In the genomic region with DNA sequence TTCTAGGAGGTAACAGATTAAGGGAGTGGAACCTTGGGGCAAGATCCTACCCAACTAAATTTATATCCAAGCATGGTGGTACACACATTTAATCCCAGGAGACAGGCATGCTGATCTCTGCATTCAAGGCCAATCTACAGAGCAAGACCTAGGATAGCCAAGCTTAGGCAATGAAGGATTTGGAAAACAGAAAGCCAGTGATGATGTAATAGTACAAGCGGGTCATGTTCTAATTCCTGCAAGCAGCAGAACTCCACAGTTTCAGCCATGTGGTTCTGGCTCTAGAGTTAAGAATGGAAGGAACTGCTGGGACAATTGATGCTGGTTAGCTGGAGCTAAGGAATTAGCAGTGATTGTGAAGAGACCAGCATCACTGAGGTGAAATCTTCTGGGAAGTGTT, we compare ENCODE assay signal across 10 mouse cellular contexts. TPM values are rescaled to one million over a fixed set of nuclear protein-coding genes. Genes with fewer than 3 reads are reported as not detected.
DNase-seq lines count a peak whose midpoint lies in the region; TF ChIP-seq lines count a peak whose summit lies in the region.
"Not testable (repeated sequence)": the region's sequence is repeated elsewhere in the genome, so short reads cannot be mapped to it uniquely, and the experiment has no call there.
"Had no signal": no experiment of that assay in that cellular context is flagged by ENCODE, and none has a peak within 500 bp of the region (broad histone marks: within the 10 kb centered on the region; RNA-seq: fewer than 3 reads in every experiment).

No protein-coding gene starts in this region.

- not testable (repeated sequence) for H3K79me2 ChIP-seq in liver, adult 2 months (ENCODE audit: control insufficient read depth, insufficient read depth, low read length)

- not testable (repeated sequence) for H3K9ac ChIP-seq in liver, adult 2 months (ENCODE audit: low read depth, low read length)

- not testable (repeated sequence) for TF ChIP-seq POLR2A in kidney, adult 2 months (IDR thresholded peaks at IDR 0.05; ENCODE audit: low read depth, low read length); liver, adult 2 months (IDR thresholded peaks at IDR 0.05; ENCODE audit: extremely low read depth, insufficient read depth, low read length)

- 77% methylated on average over 1 of the region's 1 CpGs for WGBS in kidney, adult 2 months
- 25% methylated on average over 1 of the region's 1 CpGs for WGBS in liver, adult 2 months

- H3K36me3 ChIP-seq in kidney, adult 2 months (ENCODE audit: control insufficient read depth, insufficient read depth, low read length); liver, adult 2 months (ENCODE audit: control insufficient read depth, insufficient read depth, low read length): not testable (repeated sequence)

- peak overlapping the region; percentile 74 for H3K27ac ChIP-seq in kidney, adult 2 months (ENCODE audit: insufficient read depth, low read depth, low read length)
- not testable (repeated sequence) for H3K27ac ChIP-seq in liver, adult 2 months (replicated peaks; ENCODE audit: insufficient read depth, low read depth, low read length)

- H3K4me3 ChIP-seq in kidney, adult 2 months (ENCODE audit: insufficient read depth, low read depth, low read length); liver, adult 2 months (ENCODE audit: insufficient read depth, low read depth, low read length): not testable (repeated sequence)

- DNase-seq in Muller cell, postnatal 12 days (ENCODE audit: inconsistent ontology term), result peak; percentile 60
- DNase-seq in adipocyte (ENCODE audit: low spot score), result peak; percentile 27
- DNase-seq in fat pad, adult 2 months (ENCODE audit: extremely low read depth, low read depth, low spot score), result peak; percentile 11
- peak; percentile 76 for DNase-seq in heart, adult 11 months
- DNase-seq in kidney, adult 2 months, result peak; percentile 19
- DNase-seq in kidney, adult 9 months, result peak; percentile 25
- peak; percentile 61 for DNase-seq in liver, adult 2 months (ENCODE audit: extremely low read depth, low read depth, low spot score)

- H3K4me1 ChIP-seq in kidney, adult 2 months (ENCODE audit: control insufficient read depth, insufficient read depth, low read length); liver, adult 2 months (ENCODE audit: control insufficient read depth, insufficient read depth, low read length): not testable (repeated sequence)

- not testable (repeated sequence) for TF ChIP-seq CTCF in kidney, adult 2 months (conservative IDR thresholded peaks at IDR 0.05; ENCODE audit: insufficient read depth, insufficient read length, low read depth, low read length); liver, adult 2 months (IDR thresholded peaks at IDR 0.05; ENCODE audit: low read depth, low read length)

- H3K27me3 ChIP-seq in kidney, adult 2 months (replicated peaks; ENCODE audit: control insufficient read depth, insufficient read depth, low read length); liver, adult 2 months (ENCODE audit: control insufficient read depth, insufficient read depth, low read length): not testable (repeated sequence)

RNA-seq across cellular contexts. Expression of gene 2510009E07Rik, which starts 20.8 kb away (rescaled TPM):
- 14.6 and 15.0 TPM in 2 replicates for polyA plus RNA-seq in kidney, adult 2 months (2012; rRNA removed)
- 6.9 and 7.4 TPM in 2 replicates for total RNA-seq in liver, adult 2 months (2014; rRNA removed)
- polyA plus RNA-seq in liver, adult 2 months (2012; rRNA removed), result 3.6 and 3.7 TPM in 2 replicates
- total RNA-seq: CH12.LX, MEL had no signal
- polyA plus RNA-seq: G1E had no signal

Comparison
In these comparisons a context has a peak if more than half of its experiments do, and no peak if none do; other contexts are left out.
1. DNase-seq: peak in every context shown above with its lines; median percentile 76 in heart, adult 11 months; 61 in liver, adult 2 months; 60 in Muller cell, postnatal 12 days; 27 in adipocyte; 25 in kidney, adult 9 months; 19 in kidney, adult 2 months; 11 in fat pad, adult 2 months.